Mouse (Mus musculus): ENCODE measurements around the gene Abcc8. TPM values are rescaled to one million over a fixed set of nuclear protein-coding genes. Genes with fewer than 3 reads are reported as not detected.

Gene Abcc8
- polyA plus RNA-seq, 1 experiment from 2014 or later = 11.4 TPM

DNA sequence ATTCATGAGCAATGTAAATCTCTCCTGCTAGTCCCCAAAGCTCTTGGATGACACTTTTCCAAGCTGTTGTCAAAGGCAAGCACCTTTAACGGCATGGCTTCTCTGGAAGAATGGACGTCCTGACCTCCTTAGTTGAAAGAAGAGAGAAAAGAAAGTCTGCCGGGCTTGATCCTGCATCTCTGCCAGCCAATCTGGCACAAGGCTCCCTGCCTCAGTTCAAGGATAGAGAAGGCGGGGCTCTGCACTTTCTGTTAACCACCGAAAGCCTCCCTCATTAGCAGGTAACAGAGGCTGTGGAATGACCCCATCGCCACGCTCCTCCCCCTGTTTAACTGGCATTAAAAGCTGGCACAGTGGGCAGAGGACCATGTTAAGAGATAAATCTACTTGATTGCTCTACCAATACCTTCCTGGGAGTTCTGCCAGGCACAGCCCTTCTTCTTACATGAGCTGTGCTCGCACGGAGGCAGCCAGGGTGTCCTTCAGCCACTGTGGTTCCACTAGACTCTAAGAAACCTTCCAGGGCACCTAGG is 26.9 kb downstream of the Abcc8 start:
- no peak overlapping the region for H3K9ac ChIP-seq
- no peak overlapping the region for H3K27ac ChIP-seq (replicated peaks)
- 54% methylated on average over 9 of the region's 9 CpGs for WGBS
- H3K4me2 ChIP-seq = no peak overlapping the region
- no peaks in the 10 kb centered on the region for H3K27me3 ChIP-seq
- no peak for ATAC-seq (ENCODE audit: low FRiP score, low read depth)
- H3K4me1 ChIP-seq (replicated peaks) = peaks cover 13% of the 10 kb centered on the region
- no peak overlapping the region for H3K4me3 ChIP-seq
- H3K9me3 ChIP-seq = no peaks in the 10 kb centered on the region
- no peaks in the 10 kb centered on the region for H3K36me3 ChIP-seq

GRCm38 (mm10) chr7:46147417-46147816 is 32.4 kb downstream of the Abcc8 start:
- Histone ChIP-seq H3K36me3 (no peaks in the 10 kb centered on the region), H3K4me2 (no peak overlapping the region), H3K9me3 (no peaks in the 10 kb centered on the region), H3K9ac (no peak overlapping the region), H3K4me3 (no peak overlapping the region), H3K27ac (replicated peaks) (no peak overlapping the region), H3K27me3 (no peaks in the 10 kb centered on the region), H3K4me1 (replicated peaks) (peaks cover 10% of the 10 kb centered on the region; the same call in 1 of the 2 replicates)
- 88% methylated on average over 7 of the region's 7 CpGs for WGBS
- no peak for ATAC-seq (ENCODE audit: low FRiP score, low read depth)

DNA sequence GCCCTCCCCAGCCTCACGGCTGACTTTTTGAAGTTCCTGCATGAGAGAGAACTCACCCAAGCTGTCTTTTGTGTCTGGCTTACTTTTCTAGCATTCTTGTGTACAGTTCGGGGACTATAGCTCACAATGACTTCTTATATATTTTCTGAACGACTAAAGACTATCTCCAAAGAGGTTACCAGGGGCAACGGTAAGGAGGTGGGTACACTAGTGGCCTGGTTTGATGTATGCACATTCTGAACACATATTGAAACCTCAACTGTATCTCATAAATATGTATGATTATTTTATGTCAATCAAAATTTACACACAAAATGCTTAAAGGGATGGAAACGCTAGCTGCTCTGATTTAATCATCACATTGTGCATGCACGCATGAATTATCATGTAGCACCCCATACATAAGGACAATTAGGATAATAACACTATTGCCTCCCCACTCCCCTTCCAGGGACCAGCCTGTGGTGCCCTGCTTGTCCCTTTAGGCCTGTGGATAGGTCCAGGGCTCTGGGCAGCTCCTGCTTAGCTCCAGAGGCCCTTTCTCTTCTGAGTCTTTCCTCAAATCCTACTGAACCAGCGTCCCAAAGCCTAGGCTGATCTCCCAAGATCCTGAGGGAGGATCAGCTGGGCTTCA is 33.0 kb downstream of the Abcc8 start:
- ATAC-seq (ENCODE audit: low FRiP score, low read depth) = no peak
- H3K9me3 ChIP-seq = no peaks in the 10 kb centered on the region
- 52% methylated on average over 7 of the region's 7 CpGs for WGBS

DNA sequence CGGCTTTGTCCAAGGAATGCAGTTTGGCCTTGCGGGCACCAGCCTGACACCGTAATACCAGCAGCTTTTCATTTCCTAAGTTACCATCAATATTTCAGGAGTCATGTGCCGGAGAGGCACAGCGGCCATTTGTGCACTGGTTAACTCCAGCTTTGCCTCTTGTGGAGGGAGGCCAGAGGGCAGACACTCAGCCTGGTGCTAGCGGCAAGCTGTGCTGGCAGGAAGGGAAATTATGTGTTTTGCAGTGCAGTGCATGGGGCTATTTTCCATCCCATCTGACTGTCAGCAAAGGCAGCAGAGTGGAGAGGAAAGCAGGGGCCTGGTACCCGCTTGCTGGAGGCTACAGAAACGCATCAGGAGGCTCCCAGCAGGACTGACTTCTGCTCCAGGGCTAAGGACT is 35.8 kb downstream of the Abcc8 start:
- no peak overlapping the region; the same call in 1 of the 2 replicates for H3K27ac ChIP-seq (replicated peaks)
- peak; percentile 52; the same call in 1 of the 2 replicates for ATAC-seq (ENCODE audit: low FRiP score, low read depth)
- no peaks in the 10 kb centered on the region for H3K27me3 ChIP-seq
- H3K9me3 ChIP-seq = no peaks in the 10 kb centered on the region
- no peak overlapping the region for H3K9ac ChIP-seq
- no peaks in the 10 kb centered on the region for H3K36me3 ChIP-seq
- no peak overlapping the region for H3K4me3 ChIP-seq
- WGBS = 50% methylated on average over 8 of the region's 8 CpGs
- peaks cover 10% of the 10 kb centered on the region; the same call in 1 of the 2 replicates for H3K4me1 ChIP-seq (replicated peaks)
- no peak overlapping the region for H3K4me2 ChIP-seq

More for the DNA sequence above, 33.0 kb downstream of the Abcc8 start:
- Histone ChIP-seq H3K27ac (replicated peaks) (0 out of 2 replicates have a peak overlapping the region, but pooled peaks have one; percentile 27), H3K4me1 (replicated peaks) (peaks cover 10% of the 10 kb centered on the region; the same call in 1 of the 2 replicates), H3K27me3 (no peaks in the 10 kb centered on the region), H3K4me3 (no peak overlapping the region), H3K4me2 (no peak overlapping the region), H3K36me3 (no peaks in the 10 kb centered on the region), H3K9ac (no peak overlapping the region)

- H3K4me3 ChIP-seq = no peak overlapping the region
- peaks cover 7% of the 10 kb centered on the region; the same call in 1 of the 2 replicates for H3K4me1 ChIP-seq (replicated peaks)
- H3K4me2 ChIP-seq = no peak overlapping the region
- 0 out of 2 replicates have a peak, but pooled peaks cover 2% of the 10 kb centered on the region for H3K27me3 ChIP-seq
- no peaks in the 10 kb centered on the region for H3K9me3 ChIP-seq
- WGBS = 37% methylated on average over 7 of the region's 7 CpGs
- no peaks in the 10 kb centered on the region for H3K36me3 ChIP-seq
- peak; percentile 63 for ATAC-seq (ENCODE audit: low FRiP score, low read depth)
- no peak overlapping the region for H3K27ac ChIP-seq (replicated peaks)
- no peak overlapping the region for H3K9ac ChIP-seq
Observed at GRCm38 (mm10) chr7:46138329-46138930, 41.4 kb downstream of the Abcc8 start.

GRCm38 (mm10) chr7:46133858-46134257 is 46.0 kb downstream of the Abcc8 start:
- Histone ChIP-seq H3K27me3 (0 out of 2 replicates have a peak, but pooled peaks cover 2% of the 10 kb centered on the region), H3K4me2 (no peak overlapping the region), H3K9me3 (no peaks in the 10 kb centered on the region), H3K4me1 (replicated peaks) (peaks cover 28% of the 10 kb centered on the region), H3K4me3 (no peak overlapping the region), H3K36me3 (no peaks in the 10 kb centered on the region), H3K27ac (replicated peaks) (no peak overlapping the region), H3K9ac (no peak overlapping the region)
- no peak for ATAC-seq (ENCODE audit: low FRiP score, low read depth)
- 37% methylated on average over 7 of the region's 7 CpGs for WGBS

GRCm38 (mm10) chr7:46132229-46132628 is 47.6 kb downstream of the Abcc8 start:
- no peak overlapping the region for H3K27ac ChIP-seq (replicated peaks)
- 89% methylated on average over 12 of the region's 12 CpGs for WGBS

DNA sequence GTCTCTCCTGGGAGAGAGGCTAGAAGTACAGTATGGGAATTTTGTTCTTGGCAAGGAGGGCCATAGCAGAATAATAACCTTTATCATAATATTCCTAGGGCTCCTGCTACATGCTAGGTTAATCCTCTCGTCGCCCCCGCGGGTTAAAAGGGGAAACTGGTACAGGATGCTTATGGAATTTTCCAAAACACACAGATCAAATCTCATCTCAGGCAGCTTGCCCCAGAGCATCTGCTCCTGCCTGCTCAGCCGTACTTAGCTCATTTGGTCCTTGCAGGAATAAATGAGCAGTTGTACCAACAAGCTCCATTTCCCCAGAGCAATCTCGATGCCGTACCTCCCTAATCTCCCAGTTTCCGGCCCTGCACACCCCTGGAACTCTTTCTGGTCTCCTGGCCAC is 48.0 kb downstream of the Abcc8 start:
- Histone ChIP-seq H3K27me3 (0 out of 2 replicates have a peak, but pooled peaks cover 2% of the 10 kb centered on the region), H3K9me3 (no peaks in the 10 kb centered on the region), H3K36me3 (no peaks in the 10 kb centered on the region), H3K9ac (no peak overlapping the region), H3K4me1 (replicated peaks) (peaks cover 38% of the 10 kb centered on the region), H3K4me3 (no peak overlapping the region), H3K4me2 (no peak overlapping the region), H3K27ac (replicated peaks) (no peak overlapping the region)
- ATAC-seq (ENCODE audit: low FRiP score, low read depth) = no peak
- WGBS = 61% methylated on average over 8 of the region's 8 CpGs

More at GRCm38 (mm10) chr7:46132229-46132628, 47.6 kb downstream of the Abcc8 start:
- Histone ChIP-seq H3K4me1 (replicated peaks) (peaks cover 38% of the 10 kb centered on the region), H3K9ac (no peak overlapping the region), H3K36me3 (no peaks in the 10 kb centered on the region), H3K9me3 (no peaks in the 10 kb centered on the region), H3K4me2 (no peak overlapping the region), H3K4me3 (no peak overlapping the region), H3K27me3 (0 out of 2 replicates have a peak, but pooled peaks cover 2% of the 10 kb centered on the region)
- no peak for ATAC-seq (ENCODE audit: low FRiP score, low read depth)

DNA sequence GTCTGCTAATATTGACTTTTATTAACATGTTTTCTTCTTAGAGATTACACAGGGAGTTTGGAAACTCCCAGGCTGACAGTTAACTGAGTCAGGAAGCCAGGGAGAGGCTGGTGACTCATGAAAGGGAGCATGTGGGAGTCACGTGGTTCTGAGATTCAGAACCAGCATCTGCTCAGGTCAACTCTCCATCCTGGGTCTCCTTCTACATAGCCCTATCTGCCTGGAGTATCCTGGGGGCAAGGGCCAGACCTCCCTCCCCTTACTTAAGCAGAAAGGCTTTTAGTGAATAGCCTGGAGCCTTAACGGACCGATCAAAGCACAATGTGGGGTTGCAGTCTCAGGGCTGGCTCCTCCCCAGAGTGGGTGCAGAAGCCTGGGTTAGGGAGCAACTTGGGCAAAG is 48.6 kb downstream of the Abcc8 start:
- H3K27ac ChIP-seq (replicated peaks) = no peak overlapping the region
- no peaks in the 10 kb centered on the region for H3K9me3 ChIP-seq
- WGBS = 21% methylated on average over 3 of the region's 3 CpGs
- H3K4me3 ChIP-seq = no peak overlapping the region
- H3K36me3 ChIP-seq = no peaks in the 10 kb centered on the region
- no peak for ATAC-seq (ENCODE audit: low FRiP score, low read depth)
- H3K27me3 ChIP-seq = 0 out of 2 replicates have a peak, but pooled peaks cover 2% of the 10 kb centered on the region
- peaks cover 38% of the 10 kb centered on the region for H3K4me1 ChIP-seq (replicated peaks)
- H3K4me2 ChIP-seq = no peak overlapping the region
- H3K9ac ChIP-seq = no peak overlapping the region

DNA sequence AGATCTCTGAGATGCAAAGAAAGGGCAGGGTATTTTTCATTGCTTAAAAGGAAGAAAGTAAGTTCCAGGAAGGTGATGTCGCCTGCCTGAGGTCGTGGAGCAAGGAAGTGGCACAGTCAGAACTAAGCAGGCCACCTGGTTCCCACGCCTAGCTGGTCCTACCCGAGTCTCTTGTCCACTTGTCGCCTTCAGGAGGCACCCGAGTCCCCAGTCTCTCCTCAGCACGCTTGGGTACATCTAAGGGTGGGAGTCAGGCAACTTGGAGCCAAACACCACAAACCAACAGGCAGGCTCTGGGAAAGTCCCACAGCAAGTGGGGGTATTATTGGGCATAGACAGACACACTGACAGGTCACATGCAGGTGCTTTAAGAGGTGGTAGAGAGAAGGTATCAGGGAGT is 49.1 kb downstream of the Abcc8 start:
- H3K4me3 ChIP-seq = no peak overlapping the region
- H3K36me3 ChIP-seq = no peaks in the 10 kb centered on the region
- H3K4me1 ChIP-seq (replicated peaks) = peaks cover 38% of the 10 kb centered on the region
- H3K9me3 ChIP-seq = no peaks in the 10 kb centered on the region
- WGBS = 79% methylated on average over 7 of the region's 7 CpGs
- no peak for ATAC-seq (ENCODE audit: low FRiP score, low read depth)
- H3K9ac ChIP-seq = no peak overlapping the region
- H3K27ac ChIP-seq (replicated peaks) = no peak overlapping the region
- 0 out of 2 replicates have a peak, but pooled peaks cover 2% of the 10 kb centered on the region for H3K27me3 ChIP-seq
- H3K4me2 ChIP-seq = no peak overlapping the region

GRCm38 (mm10) chr7:46129463-46130179 is 50.2 kb downstream of the Abcc8 start:
- no peak overlapping the region for H3K27ac ChIP-seq (replicated peaks)
- no peaks in the 10 kb centered on the region for H3K9me3 ChIP-seq
- H3K9ac ChIP-seq = no peak overlapping the region
- WGBS = 33% methylated on average over 7 of the region's 7 CpGs
- 0 out of 2 replicates have a peak, but pooled peaks cover 2% of the 10 kb centered on the region for H3K27me3 ChIP-seq
- H3K36me3 ChIP-seq = no peaks in the 10 kb centered on the region
- H3K4me3 ChIP-seq = no peak overlapping the region
- ATAC-seq (ENCODE audit: low FRiP score, low read depth) = peak; percentile 21; the same call in 1 of the 2 replicates
- peaks cover 43% of the 10 kb centered on the region for H3K4me1 ChIP-seq (replicated peaks)
- no peak overlapping the region for H3K4me2 ChIP-seq

DNA sequence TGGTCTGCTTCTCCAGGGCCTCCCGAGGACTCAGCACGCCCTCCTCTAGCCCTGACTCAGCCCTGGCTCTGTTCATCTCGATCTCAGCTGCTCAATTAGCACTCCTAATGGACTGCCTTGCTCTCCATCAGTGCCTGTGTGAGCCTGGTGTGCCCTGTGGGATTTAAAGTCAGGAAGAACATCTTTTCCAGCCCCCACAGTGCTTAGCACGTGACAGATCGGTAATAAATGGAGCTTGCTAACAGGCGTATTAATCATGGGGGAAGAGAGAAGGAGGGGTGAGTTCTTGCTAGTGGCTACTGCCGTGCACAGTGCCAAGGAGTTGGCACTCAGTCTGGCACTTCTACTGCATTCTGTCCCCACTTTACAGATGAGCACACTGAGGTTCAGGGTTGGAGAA is 51.6 kb downstream of the Abcc8 start:
- H3K27me3 ChIP-seq = no peaks in the 10 kb centered on the region
- ATAC-seq (ENCODE audit: low FRiP score, low read depth) = peak; percentile 60; the same call in 1 of the 2 replicates
- H3K4me1 ChIP-seq (replicated peaks) = peaks cover 38% of the 10 kb centered on the region
- WGBS = 20% methylated on average over 7 of the region's 7 CpGs
- no peaks in the 10 kb centered on the region for H3K36me3 ChIP-seq
- no peak overlapping the region for H3K9ac ChIP-seq
- H3K4me2 ChIP-seq = no peak overlapping the region
- H3K4me3 ChIP-seq = no peak overlapping the region
- H3K9me3 ChIP-seq = no peaks in the 10 kb centered on the region
- no peak overlapping the region for H3K27ac ChIP-seq (replicated peaks)
